Mouse (Mus musculus): ENCODE data around the gene Ltbp4.

DNA sequence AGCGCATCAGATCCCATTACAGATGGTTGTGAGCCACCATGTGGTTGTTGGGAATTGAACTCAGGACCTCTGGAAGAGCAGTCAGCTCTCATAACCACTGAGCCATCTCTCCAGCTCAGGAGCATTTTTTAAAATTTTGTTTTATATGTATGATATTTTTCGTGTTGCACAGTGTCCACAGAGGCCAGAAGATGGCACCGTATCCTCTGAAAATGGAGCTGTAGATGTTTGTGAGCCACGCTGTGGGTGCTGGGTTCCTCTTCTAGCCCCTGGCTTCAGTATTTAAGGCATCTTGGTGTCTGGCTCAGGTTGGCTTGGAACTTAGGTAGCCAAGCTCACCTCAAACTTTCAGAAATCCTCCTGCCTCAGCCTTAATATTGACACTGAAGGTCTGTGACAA is 41.0 kb downstream of the Ltbp4 start:
- TF ChIP-seq ZNF384 (IDR thresholded peaks at IDR 0.05; ENCODE audit: low read depth, low read length): no peak
- no peak for TF ChIP-seq MAFK (IDR thresholded peaks at IDR 0.05; ENCODE audit: insufficient read depth, low read depth, low read length)
- no peak for TF ChIP-seq ZC3H11A (IDR thresholded peaks at IDR 0.05; ENCODE audit: borderline replicate concordance, low read depth, low read length)

All from ES-E14 (cell line).